Mouse (Mus musculus) mature B cell (primary cell): ENCODE measurements around the gene Tex13b.
"Not testable (repeated sequence)": the region's sequence is repeated elsewhere in the genome, so short reads cannot be mapped to it uniquely, and the experiment has no call there.

ENCODE experiments used
- in situ Hi-C: fragments of 300-500 bp; cut with MboI; formaldehyde crosslinking; loops from 2 replicates; pipeline ENCODE4 v1.14.3; 2019

Tex13b gene

DNA sequence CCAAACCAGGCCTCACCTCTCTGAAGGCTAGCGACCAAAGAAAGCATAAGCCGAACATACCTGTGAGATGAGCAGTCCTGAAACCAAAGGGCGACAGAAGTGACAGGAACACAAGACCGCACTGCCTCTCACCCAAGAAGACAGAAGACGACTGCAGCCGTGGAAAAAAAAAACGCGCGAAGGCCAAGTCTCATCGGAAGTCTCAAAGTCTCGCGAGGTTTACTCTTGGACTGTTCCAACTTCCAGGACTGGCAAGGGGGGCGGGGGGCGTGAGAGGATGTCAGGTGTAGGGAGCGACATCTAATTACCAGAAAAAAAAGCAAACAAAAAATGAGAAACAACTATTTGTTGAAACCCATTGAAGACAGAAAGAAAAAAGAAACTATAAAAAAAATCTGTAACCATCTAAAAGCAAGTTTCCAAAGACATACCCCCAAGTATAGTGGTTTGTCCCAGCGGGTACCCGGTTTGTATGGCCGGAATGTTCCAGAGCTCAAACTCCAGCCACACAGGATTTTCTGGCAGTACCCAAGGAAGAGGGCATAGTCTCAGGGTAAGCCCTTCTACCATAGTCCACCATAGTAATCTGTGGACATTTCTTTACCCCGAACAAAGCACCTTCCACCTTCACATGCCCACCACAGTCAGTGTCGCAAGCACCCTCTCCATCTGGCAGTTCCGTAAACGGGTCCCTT is at the start of gene Tex13b:
Gene Tex13b (minus strand): TSS at position 122 of the 695 bp plus-strand sequence.
- in situ Hi-C loops, result no loop called here

- in situ Hi-C loops, result no loop called here
These were observed 49.5 kb upstream of the Tex13b start for GRCm38 (mm10) chrX:140862760-140863159.

DNA sequence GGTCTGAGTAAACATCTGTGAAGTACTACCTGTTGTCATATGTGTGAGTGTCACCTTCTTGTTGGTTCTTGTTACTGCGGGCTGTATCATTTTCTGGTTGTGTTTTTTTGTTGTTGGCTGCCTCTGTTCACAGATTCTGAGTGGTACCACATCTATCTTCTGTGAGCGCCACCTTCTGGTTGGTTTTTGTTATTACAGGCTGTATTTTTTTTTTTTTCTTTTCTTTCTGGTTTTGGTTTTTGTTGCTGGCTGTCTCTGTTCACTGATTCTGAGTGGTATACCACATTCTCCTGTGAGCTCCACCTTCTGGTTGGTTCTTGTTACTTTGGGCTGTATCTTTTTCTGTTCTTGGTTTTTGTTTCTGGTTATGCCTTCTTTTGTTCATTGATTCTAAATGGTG is 44.2 kb upstream of the Tex13b start:
- in situ Hi-C loops, result no loop called here

- in situ Hi-C loops, result not testable (repeated sequence)
These were observed 43.8 kb upstream of the Tex13b start for GRCm38 (mm10) chrX:140857040-140857439.

DNA sequence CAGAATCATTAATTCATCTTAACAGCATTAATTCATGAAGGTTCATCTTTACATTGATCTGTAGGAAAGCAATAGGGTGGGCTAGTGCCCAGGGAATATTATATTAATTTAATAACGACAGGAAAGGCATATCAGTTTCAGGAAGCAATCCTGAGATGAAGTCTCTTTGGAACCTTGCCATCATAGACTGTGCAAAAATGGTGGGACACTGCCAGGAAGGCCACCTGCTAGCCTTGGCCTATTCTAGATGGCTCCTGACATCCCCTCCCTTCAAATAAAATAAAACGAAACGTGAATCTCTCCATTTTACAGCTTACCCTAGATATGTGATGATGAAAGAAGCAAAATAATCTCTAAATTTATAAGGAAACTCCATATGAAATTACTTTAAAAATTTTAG is 41.3 kb upstream of the Tex13b start:
- in situ Hi-C loops, result no loop called here

DNA sequence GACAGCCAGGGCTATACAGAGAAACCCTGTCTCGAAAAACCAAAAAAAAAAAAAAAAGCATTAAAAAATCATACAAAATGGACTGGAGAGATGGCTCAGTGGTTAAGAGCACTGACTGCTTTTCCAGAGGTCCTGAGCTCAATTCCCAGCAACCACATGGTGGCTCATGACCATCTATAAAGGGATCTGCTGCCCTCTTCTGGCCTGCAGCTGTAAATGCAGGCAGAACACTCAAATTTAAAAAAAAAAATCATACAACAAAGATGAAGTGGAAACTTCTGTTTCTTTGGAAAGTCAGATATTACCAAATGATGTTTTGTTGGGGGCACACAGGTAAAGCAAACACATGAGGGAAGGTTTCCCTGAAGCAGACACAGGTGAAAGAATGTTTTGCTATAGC is 32.2 kb upstream of the Tex13b start:
- in situ Hi-C loops, result not testable (repeated sequence)

DNA sequence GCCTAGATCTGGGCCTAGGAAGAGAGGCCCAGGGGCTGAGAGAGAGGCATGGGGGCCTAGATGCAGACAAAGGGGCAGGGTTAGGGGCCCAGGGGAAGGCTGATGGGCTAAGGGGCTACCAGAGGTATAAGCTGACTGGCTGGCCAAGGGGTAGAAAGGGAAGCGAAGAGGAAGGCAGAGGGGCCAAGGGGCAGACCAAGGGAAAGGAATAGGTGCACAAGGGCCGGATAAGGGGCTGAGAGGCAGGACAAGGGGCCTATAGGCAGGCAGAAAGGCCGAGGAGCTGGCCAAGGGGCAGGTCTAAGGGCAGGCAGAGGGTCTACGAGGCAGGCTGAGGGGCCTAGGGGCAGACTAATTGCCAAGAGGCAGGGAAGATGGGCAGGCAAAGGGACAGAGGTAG is 26.7 kb upstream of the Tex13b start:
- in situ Hi-C loops, result no loop called here

- in situ Hi-C loops, result no loop called here
These were observed 24.8 kb upstream of the Tex13b start for GRCm38 (mm10) chrX:140838077-140838476.

DNA sequence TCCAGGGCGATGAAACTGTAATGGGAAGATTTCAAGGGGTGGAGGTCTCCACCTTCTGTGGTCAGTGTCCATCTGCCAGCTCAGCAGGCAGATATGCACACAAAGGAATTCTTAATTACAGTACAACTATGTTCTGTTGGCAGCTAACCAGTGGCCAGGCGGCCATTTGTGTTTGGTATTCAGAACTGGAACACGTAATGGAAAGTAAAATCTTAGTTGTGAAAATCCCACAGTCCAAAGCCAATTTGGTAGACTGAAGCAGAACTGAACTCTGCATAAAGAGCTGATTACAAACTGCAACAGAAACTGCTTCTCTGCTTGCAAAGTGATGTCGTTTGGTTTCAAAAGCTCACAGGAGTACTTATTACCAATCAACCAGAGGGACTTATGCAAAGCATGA is 18.5 kb upstream of the Tex13b start:
- in situ Hi-C loops, result no loop called here

GRCm38 (mm10) chrX:140822295-140822694 is 9.1 kb upstream of the Tex13b start:
- in situ Hi-C loops, result no loop called here

DNA sequence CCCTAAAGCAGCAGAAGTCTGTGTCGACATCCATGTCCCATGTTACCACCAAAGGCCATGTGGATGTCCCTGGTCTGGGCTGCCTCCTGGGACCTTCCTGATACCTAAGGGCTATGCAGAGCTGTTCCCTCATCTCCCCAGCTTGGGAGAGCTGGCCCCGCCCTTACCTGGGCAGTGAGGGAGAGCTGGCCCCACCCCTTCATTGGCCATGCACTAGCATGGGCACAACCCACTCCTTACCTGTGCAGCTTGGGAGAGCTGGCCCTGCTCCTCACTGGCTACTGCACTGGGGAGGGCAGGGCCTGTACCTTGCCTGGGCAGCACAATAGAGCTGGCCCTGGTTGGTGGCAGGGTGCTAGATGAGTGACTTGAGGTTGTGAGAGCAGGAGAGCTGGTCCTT is 7.9 kb downstream of the Tex13b start:
- in situ Hi-C loops, result no loop called here

DNA sequence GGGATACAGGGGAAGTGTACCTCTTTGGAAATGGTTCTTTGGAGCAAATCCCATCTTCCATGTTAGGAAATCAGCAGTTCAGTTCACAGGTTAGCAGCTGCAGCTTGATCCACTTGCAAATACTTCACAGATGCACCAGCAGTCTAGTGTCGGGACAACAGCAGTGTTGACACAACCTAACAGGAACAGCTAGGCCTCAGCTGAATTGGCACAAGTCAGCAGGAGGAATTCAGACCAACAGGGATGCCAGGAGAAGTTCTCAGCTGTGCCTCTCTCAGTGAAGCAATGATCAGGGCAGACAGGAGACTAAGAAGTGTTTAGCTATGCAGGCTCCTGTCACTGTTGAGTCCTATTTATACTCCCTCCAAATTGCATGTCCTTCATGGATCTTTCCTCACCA is 43.4 kb downstream of the Tex13b start:
- in situ Hi-C loops, result no loop called here
